Mouse (Mus musculus): ENCODE measurements around the gene Gm20403. TPM values are rescaled to one million over a fixed set of nuclear protein-coding genes. Genes with fewer than 3 reads are reported as not detected.
"Not testable (repeated sequence)": the region's sequence is repeated elsewhere in the genome, so short reads cannot be mapped to it uniquely, and the experiment has no call there.

Gene Gm20403
- polyA plus RNA-seq, 1 experiment from 2014 or later = not detected

DNA sequence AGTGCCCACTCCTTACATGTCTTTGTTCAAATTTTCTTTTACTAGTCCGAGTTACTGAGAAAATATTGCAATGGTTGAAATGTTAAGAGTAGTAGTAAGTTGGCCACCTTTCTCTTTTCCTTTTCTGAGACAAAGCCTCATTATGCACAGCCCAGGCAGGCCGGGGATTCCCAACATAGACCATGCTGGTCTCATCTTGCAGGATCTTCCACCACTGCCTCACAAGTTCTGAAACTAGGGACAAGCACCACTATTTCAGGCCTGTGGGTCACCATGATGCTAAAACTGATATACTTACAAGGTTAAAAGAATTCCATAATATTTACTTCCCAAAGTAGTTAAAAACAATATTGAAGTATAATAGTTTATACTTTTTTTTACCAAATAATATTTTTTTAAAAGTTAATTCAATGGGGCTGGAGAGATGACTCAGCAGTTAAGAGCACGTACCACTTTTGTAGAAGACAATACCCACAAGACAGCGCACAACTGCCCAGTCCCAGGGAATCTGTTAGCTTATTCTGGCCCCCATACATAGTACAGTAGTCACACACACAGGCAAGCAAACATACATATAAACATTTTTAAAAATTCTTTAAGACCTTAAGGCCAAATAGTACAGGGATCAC is 20.7 kb downstream of the Gm20403 start:
- H3K4me1 ChIP-seq = 0 out of 2 replicates have a peak, but pooled peaks cover 4% of the 10 kb centered on the region
- H3K27ac ChIP-seq (replicated peaks) = no peak overlapping the region
- no peaks in the 10 kb centered on the region for H3K9me3 ChIP-seq
- no peak for ATAC-seq (ENCODE audit: extremely low read depth, insufficient number of reproducible peaks, low FRiP score, low TSS enrichment)
- H3K27me3 ChIP-seq (replicated peaks) = no peaks in the 10 kb centered on the region
- WGBS = 89% methylated on average over 4 of the region's 4 CpGs
- no peak overlapping the region for H3K9ac ChIP-seq
- no peak overlapping the region for H3K4me2 ChIP-seq
- peaks cover 48% of the 10 kb centered on the region for H3K36me3 ChIP-seq
- H3K4me3 ChIP-seq = no peak overlapping the region

- no peak for ATAC-seq (ENCODE audit: extremely low read depth, insufficient number of reproducible peaks, low FRiP score, low TSS enrichment)
- Histone ChIP-seq H3K4me3 (no peak overlapping the region), H3K9ac (no peak overlapping the region), H3K36me3 (peaks cover 13% of the 10 kb centered on the region), H3K4me1 (peaks cover 14% of the 10 kb centered on the region), H3K4me2 (no peak overlapping the region), H3K9me3 (no peaks in the 10 kb centered on the region), H3K27me3 (replicated peaks) (no peaks in the 10 kb centered on the region), H3K27ac (replicated peaks) (no peak overlapping the region)
- 66% methylated on average over 2 of the region's 2 CpGs for WGBS
Observed at GRCm38 (mm10) chr12:54959569-54959968, 26.8 kb downstream of the Gm20403 start.

DNA sequence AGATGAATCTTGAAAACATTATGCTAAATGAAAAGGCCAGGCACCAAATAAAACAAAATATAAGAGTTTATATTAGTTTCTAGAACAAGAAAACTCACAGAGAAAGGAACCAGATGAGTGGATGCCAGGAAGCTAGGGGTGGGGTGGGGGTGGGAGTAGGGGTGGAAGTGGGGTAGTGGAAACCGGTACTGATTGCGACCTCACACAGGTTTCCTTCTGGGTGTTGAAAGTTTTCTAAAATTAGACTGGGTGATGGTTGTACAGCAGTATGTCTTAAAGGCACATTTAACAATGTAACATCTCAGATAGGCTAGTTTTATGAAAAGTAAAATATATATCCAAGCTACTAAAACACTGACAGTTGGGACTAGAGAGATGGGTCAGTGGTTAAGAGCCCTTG is 29.4 kb downstream of the Gm20403 start:
- H3K36me3 ChIP-seq = peaks cover 18% of the 10 kb centered on the region
- 10% methylated on average over 2 of the region's 2 CpGs for WGBS
- no peak overlapping the region for H3K27ac ChIP-seq (replicated peaks)
- H3K27me3 ChIP-seq (replicated peaks) = no peaks in the 10 kb centered on the region
- H3K4me3 ChIP-seq = no peak overlapping the region
- ATAC-seq (ENCODE audit: extremely low read depth, insufficient number of reproducible peaks, low FRiP score, low TSS enrichment) = no peak
- no peak overlapping the region for H3K9ac ChIP-seq
- H3K4me2 ChIP-seq = no peak overlapping the region
- H3K4me1 ChIP-seq = peaks cover 14% of the 10 kb centered on the region
- H3K9me3 ChIP-seq = no peaks in the 10 kb centered on the region

DNA sequence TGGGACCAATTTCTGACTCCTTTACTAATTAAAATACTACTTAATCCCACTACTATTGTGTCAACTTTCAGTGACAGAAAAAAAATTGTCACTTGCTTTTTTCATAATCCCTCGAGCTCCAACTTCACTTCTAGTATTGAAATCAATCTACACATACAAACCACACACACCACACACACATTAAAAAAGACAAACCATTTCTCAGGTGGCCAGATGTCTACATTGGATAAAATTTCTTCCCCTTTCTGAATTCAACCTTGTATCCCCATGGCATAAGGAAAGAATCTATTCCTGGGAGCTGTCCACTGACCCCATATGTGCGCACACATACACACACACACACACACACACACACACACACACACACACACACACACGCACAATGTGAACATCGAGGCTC is 29.9 kb downstream of the Gm20403 start:
- no peak overlapping the region for H3K4me2 ChIP-seq
- H3K27me3 ChIP-seq (replicated peaks) = no peaks in the 10 kb centered on the region
- H3K9ac ChIP-seq = no peak overlapping the region
- ATAC-seq (ENCODE audit: extremely low read depth, insufficient number of reproducible peaks, low FRiP score, low TSS enrichment) = no peak
- no peak overlapping the region for H3K4me3 ChIP-seq
- H3K27ac ChIP-seq (replicated peaks) = no peak overlapping the region
- peaks cover 14% of the 10 kb centered on the region for H3K4me1 ChIP-seq
- no peaks in the 10 kb centered on the region for H3K9me3 ChIP-seq
- peaks cover 22% of the 10 kb centered on the region for H3K36me3 ChIP-seq
- 82% methylated on average over 4 of the region's 4 CpGs for whole genome bisulfite sequencing

- 83% methylated on average over 6 of the region's 6 CpGs for WGBS
Observed at GRCm38 (mm10) chr12:54946116-54946515, 40.2 kb downstream of the Gm20403 start.

DNA sequence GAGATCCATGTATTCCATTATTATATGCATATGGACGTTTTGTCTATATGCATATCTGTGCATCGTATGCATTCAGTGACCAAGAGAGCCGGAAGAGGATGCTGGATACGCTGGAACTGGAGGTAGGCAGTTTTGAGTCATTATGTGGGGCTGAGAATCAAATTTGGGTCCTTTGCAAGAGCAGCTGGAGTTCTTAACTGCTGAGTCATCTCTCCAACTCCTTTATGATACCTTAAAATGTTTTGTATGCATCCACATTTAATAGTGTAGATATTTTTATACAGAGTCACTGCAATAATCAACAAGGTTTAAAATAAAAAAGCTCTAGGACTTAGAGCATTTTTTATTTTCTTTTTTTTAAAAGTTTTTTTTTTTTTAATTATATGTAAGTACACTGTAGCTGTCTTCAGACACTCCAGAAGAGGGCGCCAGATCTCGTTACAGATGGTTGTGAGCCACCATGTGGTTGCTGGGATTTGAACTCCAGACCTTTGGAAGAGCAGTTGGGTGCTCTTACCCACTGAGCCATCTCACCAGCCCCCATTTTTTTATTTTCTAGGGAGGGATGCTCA is 43.7 kb downstream of the Gm20403 start:
- peaks cover 56% of the 10 kb centered on the region for H3K36me3 ChIP-seq
- not testable (repeated sequence) for H3K9me3 ChIP-seq; H3K4me2 ChIP-seq; H3K9ac ChIP-seq; H3K27me3 ChIP-seq (replicated peaks); H3K4me1 ChIP-seq; H3K4me3 ChIP-seq; H3K27ac ChIP-seq (replicated peaks); ATAC-seq (ENCODE audit: extremely low read depth, insufficient number of reproducible peaks, low FRiP score, low TSS enrichment)
- 85% methylated on average over 6 of the region's 6 CpGs for WGBS

More at GRCm38 (mm10) chr12:54946116-54946515, 40.2 kb downstream of the Gm20403 start:
- H3K4me1 ChIP-seq = no peaks in the 10 kb centered on the region
- H3K4me3 ChIP-seq = no peak overlapping the region
- no peak overlapping the region for H3K4me2 ChIP-seq
- peaks cover 24% of the 10 kb centered on the region for H3K36me3 ChIP-seq
- no peaks in the 10 kb centered on the region for H3K9me3 ChIP-seq
- H3K27me3 ChIP-seq (replicated peaks) = no peaks in the 10 kb centered on the region
- H3K27ac ChIP-seq (replicated peaks) = no peak overlapping the region
- ATAC-seq (ENCODE audit: extremely low read depth, insufficient number of reproducible peaks, low FRiP score, low TSS enrichment) = no peak
- H3K9ac ChIP-seq = no peak overlapping the region

GRCm38 (mm10) chr12:54937581-54938343 is 48.6 kb downstream of the Gm20403 start:
- H3K36me3 ChIP-seq = peaks cover 71% of the 10 kb centered on the region
- H3K9ac ChIP-seq; H3K9me3 ChIP-seq; ATAC-seq (ENCODE audit: extremely low read depth, insufficient number of reproducible peaks, low FRiP score, low TSS enrichment); H3K4me3 ChIP-seq; H3K4me1 ChIP-seq; H3K27me3 ChIP-seq (replicated peaks); H3K27ac ChIP-seq (replicated peaks); H3K4me2 ChIP-seq: not testable (repeated sequence)
- WGBS = 88% methylated on average over 5 of the region's 5 CpGs

Other genes with a start within 250 kb of the Gm20403 start
- gene Snx6, start 190.8 kb downstream of the Gm20403 start, polyA plus RNA-seq (2015; fragmentation: Nextera tagmentation; extraction: Ambion mirVana) = 106 and 110 TPM in 2 replicates
- 416 and 457 TPM in 2 replicates for gene Cfl2, start 123.7 kb downstream of the Gm20403 start, polyA plus RNA-seq (2015; fragmentation: Nextera tagmentation; extraction: Ambion mirVana)
- gene Baz1a, start 27.8 kb upstream of the Gm20403 start, polyA plus RNA-seq (2015; fragmentation: Nextera tagmentation; extraction: Ambion mirVana) = 12.8 and 15.8 TPM in 2 replicates
- 25.3 and 30.6 TPM in 2 replicates for gene 2700097O09Rik, start 93.6 kb upstream of the Gm20403 start, polyA plus RNA-seq (2015; fragmentation: Nextera tagmentation; extraction: Ambion mirVana)
- 101 and 132 TPM in 2 replicates for gene Srp54a, start 93.7 kb upstream of the Gm20403 start, polyA plus RNA-seq (2015; fragmentation: Nextera tagmentation; extraction: Ambion mirVana)
- 16.3 and 18.6 TPM in 2 replicates for gene Fam177a, start 137.9 kb upstream of the Gm20403 start, polyA plus RNA-seq (2015; fragmentation: Nextera tagmentation; extraction: Ambion mirVana)
- gene Srp54b, start 168.6 kb upstream of the Gm20403 start, polyA plus RNA-seq (2015; fragmentation: Nextera tagmentation; extraction: Ambion mirVana) = 38.1 and 43.2 TPM in 2 replicates
- not detected in 2 replicates for gene 1700047I17Rik2, start 213.1 kb upstream of the Gm20403 start, polyA plus RNA-seq (2015; fragmentation: Nextera tagmentation; extraction: Ambion mirVana)
- 45.8 and 53.5 TPM in 2 replicates for gene Srp54c, start 243.6 kb upstream of the Gm20403 start, polyA plus RNA-seq (2015; fragmentation: Nextera tagmentation; extraction: Ambion mirVana)

Measured in heart, embryonic 13.5 days (tissue).